Mouse (Mus musculus) E14TG2a.4 (cell line): ENCODE results near the gene Srgap2.

Experiments used
- CTCF ChIP-seq: conservative IDR thresholded peaks from 2 replicates; pipeline ENCODE4 v1.5.1; 2014; ENCODE audit warnings: low read length
- NANOG ChIP-seq: IDR thresholded peaks from 2 replicates; pipeline ENCODE4 v1.6.1; 2014; ENCODE audit warnings: borderline replicate concordance, low read length, mixed read lengths
- POU5F1 ChIP-seq: IDR thresholded peaks from 2 replicates; pipeline ENCODE4 v1.6.1; 2014; ENCODE audit warnings: low read length, borderline replicate concordance

GRCm38 (mm10) chr1:131318397-131318796, 208.8 kb downstream of the Srgap2 start:
- TF ChIP-seq POU5F1 (no peak), CTCF (no peak), NANOG (no peak)
